Mouse (Mus musculus): ENCODE data around the gene Klf12. TPM values are rescaled to one million over a fixed set of nuclear protein-coding genes. Genes with fewer than 3 reads are reported as not detected.

Klf12 gene
- polyA plus RNA-seq, 1 experiment from 2014 or later, result 29.6 TPM

DNA sequence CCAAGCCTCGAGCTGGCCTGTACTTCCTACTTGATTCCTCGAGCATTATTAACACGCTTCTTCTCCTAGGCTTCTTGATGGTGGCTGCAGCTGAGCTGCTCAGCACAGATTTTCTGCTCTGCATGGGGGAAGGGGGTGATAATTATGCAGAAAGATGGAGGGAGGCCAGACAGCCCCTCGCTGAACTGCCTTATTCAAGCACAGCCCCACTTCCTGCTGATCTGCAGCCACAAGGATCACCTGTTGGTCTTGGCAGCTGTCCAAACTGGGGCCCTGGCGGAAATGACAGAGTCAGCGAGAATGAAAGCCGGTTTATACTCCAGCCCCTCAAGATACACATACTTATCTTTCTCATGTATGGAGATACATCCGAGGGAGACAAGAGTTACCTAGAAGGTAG, 341.3 kb downstream of the Klf12 start:
- 36% methylated on average over 8 of the region's 8 CpGs for WGBS
- H3K36me3 ChIP-seq (ENCODE audit: control insufficient read depth, insufficient read depth, low read length), result no peaks in the 10 kb centered on the region

GRCm38 (mm10) chr14:99933456-99933855, 351.0 kb downstream of the Klf12 start:
- Histone ChIP-seq H3K4me3 (ENCODE audit: low read depth, low read length) (no peak overlapping the region), H3K27ac (ENCODE audit: low read depth, low read length) (no peak overlapping the region), H3K36me3 (ENCODE audit: control insufficient read depth, insufficient read depth, low read length) (no peaks in the 10 kb centered on the region), H3K27me3 (ENCODE audit: control insufficient read depth, insufficient read depth, low read length) (no peaks in the 10 kb centered on the region), H3K9me3 (ENCODE audit: control insufficient read depth, low read length) (no peaks in the 10 kb centered on the region), H3K9ac (ENCODE audit: low read depth, low read length) (no peak overlapping the region), H3K4me2 (replicated peaks; ENCODE audit: low read depth, low read length) (no peak overlapping the region), H3K4me1 (replicated peaks; ENCODE audit: control insufficient read depth, insufficient read depth, low read length) (no peaks in the 10 kb centered on the region)
- ATAC-seq (ENCODE audit: low FRiP score) (no peak), DNase-seq (ENCODE audit: low spot score) (no peak)
- WGBS, result 84% methylated on average over 5 of the region's 5 CpGs

More for the DNA sequence above, 341.3 kb downstream of the Klf12 start:
- peak; percentile 85 for ATAC-seq (ENCODE audit: low FRiP score)
- Histone ChIP-seq H3K9me3 (ENCODE audit: control insufficient read depth, low read length) (no peaks in the 10 kb centered on the region), H3K4me1 (replicated peaks; ENCODE audit: control insufficient read depth, insufficient read depth, low read length) (peaks cover 6% of the 10 kb centered on the region), H3K9ac (ENCODE audit: low read depth, low read length) (no peak overlapping the region), H3K27ac (ENCODE audit: low read depth, low read length) (peak overlapping the region; percentile 59), H3K27me3 (ENCODE audit: control insufficient read depth, insufficient read depth, low read length) (no peaks in the 10 kb centered on the region), H3K4me3 (ENCODE audit: low read depth, low read length) (no peak overlapping the region), H3K4me2 (replicated peaks; ENCODE audit: low read depth, low read length) (no peak overlapping the region)
- peak; percentile 74 for DNase-seq (ENCODE audit: low spot score)

- H3K9me3 ChIP-seq (ENCODE audit: control insufficient read depth, low read length), result no peaks in the 10 kb centered on the region
- 16% methylated on average over 4 of the region's 4 CpGs for WGBS
- ATAC-seq (ENCODE audit: low FRiP score) (peak; percentile 66; the same call in 1 of the 2 replicates), DNase-seq (ENCODE audit: low spot score) (peak; percentile 90)
- H3K4me1 ChIP-seq (replicated peaks; ENCODE audit: control insufficient read depth, insufficient read depth, low read length), result no peaks in the 10 kb centered on the region
- H3K36me3 ChIP-seq (ENCODE audit: control insufficient read depth, insufficient read depth, low read length), result no peaks in the 10 kb centered on the region
- H3K27me3 ChIP-seq (ENCODE audit: control insufficient read depth, insufficient read depth, low read length), result no peaks in the 10 kb centered on the region
- no peak overlapping the region for H3K4me3 ChIP-seq (ENCODE audit: low read depth, low read length)
- no peak overlapping the region for H3K27ac ChIP-seq (ENCODE audit: low read depth, low read length)
- no peak overlapping the region for H3K4me2 ChIP-seq (replicated peaks; ENCODE audit: low read depth, low read length)
- no peak overlapping the region for H3K9ac ChIP-seq (ENCODE audit: low read depth, low read length)
Measured at GRCm38 (mm10) chr14:99931879-99932278, 352.6 kb downstream of the Klf12 start.

DNA sequence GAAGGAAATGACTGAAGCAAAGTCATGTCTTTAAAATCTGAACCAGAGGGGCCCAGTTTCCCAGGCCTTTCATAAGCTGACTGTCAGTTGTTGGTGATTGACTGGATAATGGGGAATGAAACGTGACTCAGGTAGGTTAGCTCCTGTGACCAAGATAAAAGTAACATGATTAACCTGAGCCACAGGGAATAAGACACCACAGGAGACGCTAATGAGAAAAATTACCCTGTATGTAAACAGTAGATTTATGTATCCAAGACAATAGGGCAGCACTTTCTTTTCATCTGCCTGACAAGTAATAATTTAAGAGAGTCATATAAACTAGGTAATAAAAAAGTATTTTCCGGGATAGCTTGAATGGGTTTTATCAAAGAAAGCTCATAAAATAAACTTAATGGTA, 372.6 kb downstream of the Klf12 start:
- Histone ChIP-seq H3K4me3 (ENCODE audit: low read depth, low read length) (no peak overlapping the region), H3K4me1 (replicated peaks; ENCODE audit: control insufficient read depth, insufficient read depth, low read length) (no peaks in the 10 kb centered on the region), H3K27me3 (ENCODE audit: control insufficient read depth, insufficient read depth, low read length) (no peaks in the 10 kb centered on the region), H3K36me3 (ENCODE audit: control insufficient read depth, insufficient read depth, low read length) (no peaks in the 10 kb centered on the region), H3K9ac (ENCODE audit: low read depth, low read length) (no peak overlapping the region), H3K27ac (ENCODE audit: low read depth, low read length) (no peak overlapping the region), H3K9me3 (ENCODE audit: control insufficient read depth, low read length) (no peaks in the 10 kb centered on the region), H3K4me2 (replicated peaks; ENCODE audit: low read depth, low read length) (no peak overlapping the region)
- 83% methylated on average over 3 of the region's 3 CpGs for WGBS
- DNase-seq (ENCODE audit: low spot score), result no peak
- no peak for ATAC-seq (ENCODE audit: low FRiP score)

DNA sequence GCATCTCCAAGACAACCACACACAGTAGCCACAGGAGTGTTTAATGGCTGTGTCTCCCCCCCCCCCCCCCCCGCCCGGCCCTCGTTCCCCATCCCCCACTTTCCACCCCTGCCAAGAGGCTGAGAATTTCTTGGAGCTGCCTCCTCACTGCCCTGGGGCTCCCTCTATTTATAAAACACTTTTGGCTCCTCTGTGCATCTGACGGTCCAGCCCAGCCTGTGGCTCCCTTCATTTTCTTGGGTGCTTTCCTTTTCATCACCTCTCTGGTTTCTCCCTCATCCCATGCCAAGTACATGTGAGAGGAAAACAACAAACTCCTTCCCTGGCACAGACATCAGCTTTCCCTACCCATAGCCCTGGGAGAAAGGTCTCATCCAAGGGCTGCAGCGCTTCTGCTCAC, 373.6 kb downstream of the Klf12 start:
- ATAC-seq (ENCODE audit: low FRiP score), result no peak
- H3K9me3 ChIP-seq (ENCODE audit: control insufficient read depth, low read length), result no peaks in the 10 kb centered on the region
- DNase-seq (ENCODE audit: low spot score), result no peak
- no peak overlapping the region for H3K27ac ChIP-seq (ENCODE audit: low read depth, low read length)
- H3K4me1 ChIP-seq (replicated peaks; ENCODE audit: control insufficient read depth, insufficient read depth, low read length), result no peaks in the 10 kb centered on the region
- WGBS, result 93% methylated on average over 2 of the region's 5 CpGs
- H3K27me3 ChIP-seq (ENCODE audit: control insufficient read depth, insufficient read depth, low read length), result no peaks in the 10 kb centered on the region
- no peak overlapping the region for H3K9ac ChIP-seq (ENCODE audit: low read depth, low read length)
- no peaks in the 10 kb centered on the region for H3K36me3 ChIP-seq (ENCODE audit: control insufficient read depth, insufficient read depth, low read length)
- H3K4me3 ChIP-seq (ENCODE audit: low read depth, low read length), result no peak overlapping the region
- no peak overlapping the region for H3K4me2 ChIP-seq (replicated peaks; ENCODE audit: low read depth, low read length)

DNA sequence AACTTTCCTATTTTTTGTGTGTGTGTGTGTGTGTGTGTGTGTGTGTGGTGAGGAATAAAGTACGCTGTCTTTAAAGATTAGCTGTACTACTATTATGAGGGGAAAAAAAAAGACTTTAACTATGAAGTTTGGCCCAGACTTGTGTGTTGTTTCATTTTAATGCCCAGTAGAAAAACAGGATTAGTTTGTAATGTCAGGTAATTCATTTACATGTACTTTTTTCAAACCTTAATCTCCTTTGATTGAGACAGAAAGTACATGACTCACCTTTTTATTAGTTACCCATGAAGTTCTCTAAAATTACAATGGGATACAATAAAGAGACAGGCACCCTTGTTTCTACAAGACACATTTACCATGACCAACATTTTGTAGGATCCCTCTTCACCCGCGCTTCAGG, 383.6 kb downstream of the Klf12 start:
- no peak overlapping the region for H3K9ac ChIP-seq (ENCODE audit: low read depth, low read length)
- H3K4me3 ChIP-seq (ENCODE audit: low read depth, low read length), result no peak overlapping the region
- H3K27ac ChIP-seq (ENCODE audit: low read depth, low read length), result no peak overlapping the region
- no peak for DNase-seq (ENCODE audit: low spot score)
- H3K36me3 ChIP-seq (ENCODE audit: control insufficient read depth, insufficient read depth, low read length), result no peaks in the 10 kb centered on the region
- WGBS, result 99% methylated on average over 3 of the region's 3 CpGs
- no peaks in the 10 kb centered on the region for H3K9me3 ChIP-seq (ENCODE audit: control insufficient read depth, low read length)
- ATAC-seq (ENCODE audit: low FRiP score), result no peak
- no peaks in the 10 kb centered on the region for H3K4me1 ChIP-seq (replicated peaks; ENCODE audit: control insufficient read depth, insufficient read depth, low read length)
- H3K27me3 ChIP-seq (ENCODE audit: control insufficient read depth, insufficient read depth, low read length), result no peaks in the 10 kb centered on the region
- H3K4me2 ChIP-seq (replicated peaks; ENCODE audit: low read depth, low read length), result no peak overlapping the region

GRCm38 (mm10) chr14:99898861-99899260, 385.6 kb downstream of the Klf12 start:
- Histone ChIP-seq H3K4me2 (replicated peaks; ENCODE audit: low read depth, low read length) (no peak overlapping the region), H3K36me3 (ENCODE audit: control insufficient read depth, insufficient read depth, low read length) (no peaks in the 10 kb centered on the region), H3K4me3 (ENCODE audit: low read depth, low read length) (no peak overlapping the region), H3K27ac (ENCODE audit: low read depth, low read length) (no peak overlapping the region), H3K27me3 (ENCODE audit: control insufficient read depth, insufficient read depth, low read length) (no peaks in the 10 kb centered on the region), H3K4me1 (replicated peaks; ENCODE audit: control insufficient read depth, insufficient read depth, low read length) (no peaks in the 10 kb centered on the region), H3K9me3 (ENCODE audit: control insufficient read depth, low read length) (no peaks in the 10 kb centered on the region), H3K9ac (ENCODE audit: low read depth, low read length) (no peak overlapping the region)
- ATAC-seq (ENCODE audit: low FRiP score) (no peak), DNase-seq (ENCODE audit: low spot score) (no peak)
- WGBS, result 79% methylated on average over 3 of the region's 3 CpGs

GRCm38 (mm10) chr14:99894708-99895383, 389.6 kb downstream of the Klf12 start:
- 19% methylated on average over 7 of the region's 7 CpGs for WGBS
- H3K36me3 ChIP-seq (ENCODE audit: control insufficient read depth, insufficient read depth, low read length), result no peaks in the 10 kb centered on the region
- H3K27ac ChIP-seq (ENCODE audit: low read depth, low read length), result no peak overlapping the region
- ATAC-seq (ENCODE audit: low FRiP score) (peak; percentile 69; the same call in 1 of the 2 replicates), DNase-seq (ENCODE audit: low spot score) (peak; percentile 78)
- H3K4me3 ChIP-seq (ENCODE audit: low read depth, low read length), result no peak overlapping the region
- no peak overlapping the region for H3K9ac ChIP-seq (ENCODE audit: low read depth, low read length)
- H3K4me2 ChIP-seq (replicated peaks; ENCODE audit: low read depth, low read length), result no peak overlapping the region
- H3K9me3 ChIP-seq (ENCODE audit: control insufficient read depth, low read length), result no peaks in the 10 kb centered on the region
- no peaks in the 10 kb centered on the region for H3K4me1 ChIP-seq (replicated peaks; ENCODE audit: control insufficient read depth, insufficient read depth, low read length)
- H3K27me3 ChIP-seq (ENCODE audit: control insufficient read depth, insufficient read depth, low read length), result no peaks in the 10 kb centered on the region

- H3K9me3 ChIP-seq (ENCODE audit: control insufficient read depth, low read length), result no peaks in the 10 kb centered on the region
- no peak overlapping the region for H3K27ac ChIP-seq (ENCODE audit: low read depth, low read length)
- H3K9ac ChIP-seq (ENCODE audit: low read depth, low read length), result no peak overlapping the region
- H3K4me1 ChIP-seq (replicated peaks; ENCODE audit: control insufficient read depth, insufficient read depth, low read length), result no peaks in the 10 kb centered on the region
- no peaks in the 10 kb centered on the region for H3K27me3 ChIP-seq (ENCODE audit: control insufficient read depth, insufficient read depth, low read length)
- H3K4me2 ChIP-seq (replicated peaks; ENCODE audit: low read depth, low read length), result no peak overlapping the region
- ATAC-seq (ENCODE audit: low FRiP score) (no peak), DNase-seq (ENCODE audit: low spot score) (no peak)
- no peaks in the 10 kb centered on the region for H3K36me3 ChIP-seq (ENCODE audit: control insufficient read depth, insufficient read depth, low read length)
- 80% methylated on average over 14 of the region's 14 CpGs for WGBS
- no peak overlapping the region for H3K4me3 ChIP-seq (ENCODE audit: low read depth, low read length)
Measured at GRCm38 (mm10) chr14:99894062-99894461, 390.4 kb downstream of the Klf12 start.
